Mouse (Mus musculus) ovary, postnatal 36 days (tissue): ENCODE data around the gene Nfib.

Experiments used
- DNase-seq: peaks from one replicate; pipeline ENCODE4 v3.0.0; 2022; ENCODE audit warnings: low spot score, mixed read lengths

Gene Nfib

DNA sequence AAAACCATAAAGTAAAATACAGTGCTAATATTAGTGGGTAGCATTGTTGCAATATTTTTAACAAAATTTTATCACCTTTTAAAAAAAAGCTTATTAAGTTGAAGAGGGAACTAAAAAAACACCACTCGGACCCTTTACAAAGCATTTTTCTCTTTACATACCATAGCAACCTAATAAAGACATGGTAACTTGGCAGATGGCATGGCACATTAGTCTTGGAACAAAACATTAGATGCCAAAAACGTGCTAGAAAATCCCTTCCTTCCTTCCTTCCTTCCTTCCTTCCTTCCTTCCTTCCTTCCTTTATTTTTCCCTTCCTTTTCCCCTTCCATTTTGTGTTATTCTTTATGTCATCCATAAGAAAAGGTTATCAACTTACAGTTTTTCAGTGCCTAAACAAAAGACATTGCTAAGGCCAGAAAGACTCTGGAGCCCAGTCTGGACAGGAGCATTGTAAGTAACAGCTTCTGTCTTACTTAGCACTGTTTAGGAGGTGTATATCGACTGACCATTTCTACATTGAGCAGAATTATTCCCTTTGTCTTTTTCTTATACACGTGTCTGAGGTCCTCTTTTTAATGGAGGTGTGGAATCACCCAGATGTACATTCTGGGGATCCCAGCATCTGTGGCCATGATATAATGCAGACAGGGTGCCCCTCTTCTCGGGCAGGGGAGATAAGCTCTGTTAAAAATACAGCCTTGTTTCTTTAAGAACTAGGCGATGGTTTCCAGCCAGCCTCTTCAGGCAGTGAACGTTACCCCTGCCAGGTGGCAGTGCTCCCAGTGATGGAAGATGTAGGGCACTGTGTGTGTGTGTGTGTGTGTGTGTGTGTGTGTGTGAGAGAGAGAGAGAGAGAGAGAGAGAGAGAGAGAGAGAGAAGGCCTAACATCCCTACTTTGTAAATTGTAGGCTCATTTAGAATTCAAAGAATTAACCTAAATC is 113.2 kb downstream of the Nfib start:
- DNase-seq, result peak; percentile 28

DNA sequence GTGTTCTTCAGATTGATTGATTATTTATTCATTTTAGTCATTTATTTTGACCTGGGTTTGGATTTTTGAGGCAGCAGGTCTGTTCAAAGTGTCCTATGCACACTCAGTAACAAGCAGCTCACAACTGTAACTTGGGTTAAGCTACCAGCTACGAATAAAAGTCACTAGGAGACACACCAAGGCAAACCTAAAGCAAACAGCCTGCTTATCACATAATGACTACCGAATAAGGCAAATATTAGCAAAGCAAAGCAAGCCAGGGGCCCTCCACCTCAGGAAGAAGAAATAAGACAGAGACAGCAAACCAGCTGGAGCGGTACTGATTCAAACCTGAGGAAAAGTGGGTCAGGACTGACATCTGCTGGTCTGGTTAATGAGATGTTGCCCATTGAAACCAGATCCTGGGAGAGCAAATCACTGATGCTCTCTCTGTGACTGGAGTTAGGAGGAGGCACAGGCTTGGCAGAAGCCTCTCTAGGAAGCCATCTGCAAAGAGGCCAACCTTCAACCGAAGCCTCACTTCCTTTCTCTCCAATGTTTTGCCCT is 116.1 kb downstream of the Nfib start:
- no peak for DNase-seq

DNA sequence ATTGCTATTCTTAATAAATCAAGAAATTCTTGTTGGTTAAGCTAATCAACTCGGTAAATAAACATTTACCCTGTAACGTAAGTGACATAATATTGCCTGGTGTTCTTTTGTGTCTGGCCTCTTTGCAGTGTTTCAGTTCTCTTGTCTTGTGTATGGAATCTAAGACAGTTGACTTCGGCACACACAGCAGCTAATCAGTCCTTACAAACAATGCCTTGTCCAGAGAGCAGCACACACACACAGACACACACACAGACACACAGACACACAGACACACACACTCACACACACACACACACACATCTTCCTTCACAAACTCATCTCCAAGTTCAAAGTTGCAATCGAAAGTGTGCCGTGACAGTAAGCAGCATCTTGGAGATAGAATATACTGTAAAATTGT is 116.8 kb downstream of the Nfib start:
- no peak for DNase-seq

DNA sequence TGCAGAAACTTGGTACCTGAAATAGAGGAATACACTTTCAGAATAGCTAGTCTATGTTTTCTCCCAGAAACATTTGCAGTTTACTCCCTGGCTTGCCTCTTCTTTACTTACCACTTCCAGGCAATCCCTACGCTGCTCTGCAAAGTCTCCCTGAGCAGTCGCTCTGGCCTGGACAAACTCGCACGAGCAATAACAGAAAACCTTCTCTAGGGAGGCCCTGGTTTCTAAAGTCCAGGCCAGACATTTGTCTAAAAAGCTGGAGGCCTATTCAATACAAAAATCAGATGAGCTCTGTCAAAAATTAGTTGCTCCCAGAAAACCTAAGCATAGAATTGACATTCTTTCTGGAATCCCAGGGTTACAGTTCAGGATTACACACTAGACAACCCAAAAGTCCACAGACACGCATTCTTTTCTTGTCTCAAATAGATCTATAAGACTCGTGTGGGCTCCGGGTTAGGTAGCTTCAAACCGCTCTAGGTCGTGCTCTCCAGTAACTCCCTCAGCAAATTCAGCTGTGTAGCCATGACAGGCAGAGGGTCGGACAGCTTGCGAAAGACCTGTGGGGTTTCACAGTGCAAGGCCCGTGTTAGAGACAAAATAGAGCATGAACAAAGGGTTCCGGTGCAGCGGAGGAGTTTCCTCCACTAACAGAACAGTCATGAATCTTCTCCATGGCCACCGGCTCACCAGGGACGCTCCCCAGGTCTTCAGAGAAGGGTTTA is 118.2 kb downstream of the Nfib start:
- no peak for DNase-seq

DNA sequence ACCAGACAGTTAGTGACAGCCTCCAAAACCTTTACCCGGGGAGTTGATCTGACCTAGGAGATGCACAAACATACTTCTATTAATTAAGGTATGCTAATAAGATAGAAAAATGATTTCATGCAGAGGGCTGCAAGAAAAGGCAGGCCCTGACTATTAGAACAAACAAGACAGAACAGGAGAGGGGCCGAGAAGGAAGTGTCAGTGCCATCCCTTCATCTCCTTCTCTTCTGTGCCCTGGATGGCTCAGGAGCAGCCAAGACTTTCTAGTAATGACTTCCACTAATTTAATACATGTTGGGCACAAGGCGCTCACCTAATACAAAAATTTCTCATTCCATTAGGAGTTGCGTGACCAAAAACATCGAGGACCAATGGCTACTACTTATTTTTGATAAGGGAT is 118.9 kb downstream of the Nfib start:
- DNase-seq, result no peak

DNA sequence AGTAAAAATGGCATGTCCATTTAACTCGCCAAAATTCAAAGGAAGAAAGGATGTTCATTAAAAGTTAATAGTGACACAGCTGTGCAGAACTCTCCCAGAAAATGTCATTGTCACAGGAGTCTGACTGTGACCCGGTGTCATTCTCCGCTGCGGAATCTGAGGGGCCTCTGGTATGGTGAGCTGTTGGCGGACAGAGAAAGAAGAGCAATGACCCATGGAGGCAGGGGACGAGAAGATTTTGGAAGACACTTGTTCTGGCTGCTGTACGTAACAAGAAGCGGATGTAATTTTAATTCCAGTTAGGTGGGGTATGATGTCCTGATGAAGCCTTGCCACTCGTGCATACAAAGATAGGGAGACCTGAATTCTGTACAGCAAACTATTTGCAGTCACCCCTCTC is 120.0 kb downstream of the Nfib start:
- no peak for DNase-seq

DNA sequence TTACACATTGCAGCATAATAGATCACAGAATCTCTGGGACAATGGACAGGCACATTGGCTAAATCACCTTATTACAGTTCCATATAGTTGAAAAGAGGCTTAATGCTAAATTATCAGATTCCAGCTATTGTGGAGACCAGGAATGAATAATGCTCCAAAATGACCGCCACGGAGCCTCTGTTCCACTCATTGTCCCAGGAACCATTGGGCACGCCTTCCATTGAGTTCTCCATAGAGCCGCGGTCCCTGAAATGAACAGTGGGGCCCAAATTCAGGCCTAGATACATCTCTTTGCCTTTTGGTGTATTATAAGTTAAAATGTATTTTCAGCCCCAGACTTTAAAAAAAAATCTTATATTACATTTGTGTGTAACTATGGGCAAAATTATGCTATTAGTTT is 120.5 kb downstream of the Nfib start:
- no peak for DNase-seq

DNA sequence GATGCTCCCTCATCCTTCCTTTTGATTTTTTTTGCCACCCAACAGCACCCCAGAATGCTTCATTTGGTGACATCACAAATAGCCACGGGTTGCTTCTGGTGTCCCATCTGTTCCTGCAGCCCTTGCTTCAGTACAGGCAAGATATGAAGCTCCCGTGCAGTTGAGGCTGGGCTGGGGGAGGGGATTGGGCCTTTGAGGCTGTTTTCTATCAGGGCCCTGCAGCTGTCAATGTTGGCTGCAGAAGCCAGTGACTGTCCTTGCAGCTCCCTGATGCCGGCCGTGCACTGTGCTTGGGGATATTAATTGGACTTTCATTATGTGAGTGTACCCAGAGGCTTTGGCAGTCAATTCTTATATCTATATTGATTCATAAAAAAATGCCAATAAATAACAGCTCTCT is 121.0 kb downstream of the Nfib start:
- no peak for DNase-seq

DNA sequence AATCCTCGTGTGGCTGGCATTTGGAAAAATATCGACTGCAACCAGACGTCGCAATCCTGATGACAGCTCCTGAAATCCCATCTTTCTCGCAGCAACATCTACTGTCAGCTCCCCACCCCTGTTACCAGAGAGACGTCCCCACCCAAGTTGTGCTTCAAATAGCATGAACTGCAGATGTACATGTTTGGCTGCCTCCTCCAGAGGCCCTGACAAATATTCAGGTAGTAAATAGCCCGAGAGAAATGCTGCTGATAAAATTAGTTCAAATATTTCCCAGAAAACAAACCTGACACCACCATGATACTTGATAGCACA is 132.3 kb downstream of the Nfib start:
- no peak for DNase-seq

DNA sequence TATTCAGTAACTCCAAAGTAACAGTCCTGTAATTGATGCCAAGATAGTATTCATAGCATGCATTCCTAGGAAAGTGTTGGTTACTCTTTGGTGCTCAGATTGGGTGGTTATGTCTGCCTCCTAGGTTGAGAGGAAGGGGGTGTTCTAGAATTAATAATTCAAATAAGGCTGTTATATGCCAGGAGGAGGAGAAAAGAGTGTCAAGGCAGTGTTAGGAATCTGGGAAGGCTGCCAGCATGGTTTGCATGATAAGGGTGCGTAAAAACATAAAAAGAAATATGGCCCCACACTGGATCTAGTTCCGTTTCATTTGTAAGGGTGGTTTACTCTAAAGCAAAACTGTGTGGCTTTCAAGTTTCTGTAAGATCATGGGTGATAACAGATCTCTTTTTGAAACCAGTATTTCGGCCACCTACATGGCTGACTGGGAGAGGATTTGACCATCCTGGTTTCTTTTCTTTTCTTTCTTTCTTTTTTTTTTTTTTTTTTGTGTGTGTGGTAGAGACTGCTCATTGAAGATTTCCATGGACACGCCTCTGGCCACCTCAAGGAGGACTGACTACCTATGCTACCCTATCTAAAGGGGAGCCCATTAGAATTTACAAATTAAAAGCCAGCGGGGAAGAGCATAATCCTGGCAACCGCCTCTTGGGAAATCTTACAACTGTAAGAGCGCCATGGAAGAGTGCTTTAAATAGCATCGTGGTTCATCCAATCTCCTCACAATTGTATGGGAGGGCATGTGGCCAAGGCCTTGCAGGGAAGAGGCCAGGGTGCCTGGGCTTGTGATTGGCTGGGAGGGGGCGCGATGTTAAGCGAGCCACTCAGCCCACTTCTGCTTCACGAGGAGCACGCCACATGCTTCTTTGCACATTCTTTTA is 132.9 kb downstream of the Nfib start:
- DNase-seq, result no peak

DNA sequence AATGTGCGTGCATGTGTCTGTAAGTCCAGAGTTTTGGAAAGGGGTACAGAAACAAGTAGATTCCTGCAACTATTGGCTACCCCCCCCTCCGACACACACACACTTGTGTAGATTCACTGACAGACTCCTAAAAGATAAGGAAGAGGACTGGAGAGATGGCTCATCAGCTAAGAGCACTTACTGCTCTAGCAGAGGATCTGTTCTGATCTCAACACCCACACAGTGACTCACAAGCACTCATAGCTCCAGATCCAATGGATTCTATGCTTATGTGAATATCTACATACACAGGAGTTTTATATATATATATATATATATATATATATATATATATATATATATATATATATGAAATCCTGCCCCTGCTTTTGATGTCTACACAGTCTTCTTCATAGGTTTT is 146.7 kb downstream of the Nfib start:
- DNase-seq, result no peak

DNA sequence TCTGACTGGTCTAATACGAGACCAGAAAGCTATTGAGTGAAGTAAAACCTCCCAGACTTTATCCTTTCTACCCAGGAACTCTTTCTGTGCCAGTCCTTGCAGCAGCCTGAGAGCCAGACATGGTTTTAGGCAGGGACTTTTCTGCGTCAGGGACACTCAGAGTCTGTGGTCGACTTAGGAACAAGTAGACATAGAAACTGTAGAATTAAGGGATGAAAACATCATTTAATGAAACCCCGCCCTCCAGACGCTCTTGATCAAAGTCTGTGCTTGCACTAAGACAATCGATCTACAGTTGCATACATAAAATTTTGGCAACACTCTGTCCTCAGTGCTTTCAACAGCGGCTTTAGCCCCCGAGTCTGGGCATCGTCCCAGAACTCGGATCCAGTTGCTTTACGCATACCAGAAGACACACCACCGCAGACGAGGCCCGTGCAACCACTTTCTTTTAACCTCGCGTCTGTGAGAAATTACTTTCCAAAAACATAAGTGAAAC is 149.8 kb downstream of the Nfib start:
- DNase-seq, result no peak

DNA sequence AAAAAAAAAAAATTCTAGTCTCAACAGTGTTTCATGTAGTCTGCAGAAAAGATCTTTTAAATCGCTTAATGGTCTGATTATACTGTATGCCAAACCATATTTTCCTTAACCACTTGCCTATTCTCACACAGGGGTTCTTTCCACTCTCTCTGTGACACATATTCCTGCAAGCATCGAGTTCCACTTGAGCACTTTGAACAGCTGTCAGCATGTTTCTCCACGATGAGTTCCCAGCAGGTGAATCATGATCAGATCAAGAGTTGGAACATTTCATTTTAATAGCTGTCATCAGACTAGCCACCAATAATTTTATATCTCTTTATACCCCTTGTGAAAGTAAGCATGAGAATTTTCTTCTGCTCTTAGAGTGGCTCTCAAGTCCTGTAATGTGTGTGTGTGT is 151.9 kb downstream of the Nfib start:
- DNase-seq, result no peak

DNA sequence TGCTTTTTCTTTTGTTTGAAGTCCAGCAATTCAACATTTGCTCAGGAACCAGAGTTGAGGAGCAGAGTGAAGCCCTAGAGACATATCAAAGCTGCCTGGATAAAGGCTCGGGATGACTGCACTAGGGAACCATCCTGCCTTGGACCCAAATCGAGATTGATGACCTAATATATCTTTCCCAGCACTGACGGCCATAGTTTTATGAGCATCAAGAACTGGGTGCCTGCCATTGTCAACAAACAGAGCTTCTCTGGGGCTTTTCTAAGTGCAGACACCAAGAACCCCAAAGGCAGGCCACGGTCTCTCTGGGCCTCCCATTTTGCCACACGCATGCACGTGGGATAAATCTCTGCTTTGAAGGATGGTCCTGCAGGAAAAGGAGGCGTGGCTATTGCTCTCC is 153.3 kb downstream of the Nfib start:
- DNase-seq, result no peak

DNA sequence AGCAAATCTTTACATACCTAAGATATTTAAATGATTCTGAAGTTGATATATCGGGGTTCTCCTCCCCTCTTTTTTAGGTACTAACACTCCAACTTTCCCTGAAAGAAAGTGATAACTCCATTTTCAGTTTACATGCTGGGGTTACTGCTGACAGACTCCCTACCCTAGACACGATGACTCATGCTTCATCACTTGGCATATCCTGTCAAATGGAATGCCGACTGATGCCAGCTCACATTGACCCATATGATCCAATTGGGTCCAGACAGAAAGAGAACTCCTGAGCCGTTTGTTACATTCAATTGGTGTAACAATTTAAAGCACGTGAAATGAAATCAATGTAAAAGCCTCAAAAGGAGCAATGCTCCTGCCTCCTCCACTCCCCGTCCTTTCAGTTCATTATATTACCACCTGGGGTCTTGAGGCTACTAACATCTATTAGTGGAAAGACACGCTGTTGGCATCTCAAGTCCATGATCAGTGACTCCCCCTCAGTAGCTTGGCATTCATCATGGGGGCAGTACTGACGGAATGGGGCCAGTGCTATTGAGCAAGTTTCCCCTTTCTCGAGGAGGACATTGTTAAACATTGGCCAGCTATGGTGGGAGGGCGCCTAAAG is 155.7 kb downstream of the Nfib start:
- no peak for DNase-seq

DNA sequence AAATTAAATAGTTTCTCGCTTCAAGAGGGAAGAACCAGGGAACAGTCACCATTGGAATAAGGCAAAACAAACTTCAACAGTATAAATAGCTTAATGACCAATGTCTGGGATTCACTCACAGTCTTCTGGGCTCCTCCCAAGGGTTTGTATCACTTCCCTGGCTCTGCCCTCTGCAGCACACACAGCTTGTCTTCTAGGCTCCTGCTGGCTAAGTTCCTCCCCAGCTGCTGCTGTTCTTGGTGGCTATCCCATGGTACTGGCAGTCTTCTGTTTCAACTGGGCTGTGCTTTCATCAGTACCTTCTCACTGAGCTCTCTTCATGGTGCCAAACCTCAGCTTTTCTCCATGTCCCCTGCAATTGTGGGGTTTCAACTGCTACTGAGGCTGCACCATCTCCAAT is 157.3 kb downstream of the Nfib start:
- DNase-seq, result no peak

DNA sequence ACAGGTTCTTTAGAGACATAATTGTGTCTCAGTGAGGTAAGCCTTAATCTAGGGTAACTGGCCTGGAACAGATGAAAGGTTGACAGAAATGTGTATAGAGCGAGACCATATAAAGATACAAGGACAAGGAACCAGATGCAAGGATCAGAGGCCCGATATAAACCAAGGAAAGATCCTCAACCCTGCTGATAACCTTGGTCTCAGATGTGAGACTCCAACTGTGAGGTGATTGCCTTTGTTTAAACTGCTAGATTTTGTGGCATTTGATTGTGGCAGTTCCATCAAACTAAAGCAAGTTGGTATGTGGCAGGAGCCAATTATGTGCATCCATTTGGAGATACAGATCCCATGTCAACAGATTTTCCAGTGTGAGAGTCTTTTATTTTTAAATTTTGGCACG is 161.6 kb downstream of the Nfib start:
- no peak for DNase-seq

DNA sequence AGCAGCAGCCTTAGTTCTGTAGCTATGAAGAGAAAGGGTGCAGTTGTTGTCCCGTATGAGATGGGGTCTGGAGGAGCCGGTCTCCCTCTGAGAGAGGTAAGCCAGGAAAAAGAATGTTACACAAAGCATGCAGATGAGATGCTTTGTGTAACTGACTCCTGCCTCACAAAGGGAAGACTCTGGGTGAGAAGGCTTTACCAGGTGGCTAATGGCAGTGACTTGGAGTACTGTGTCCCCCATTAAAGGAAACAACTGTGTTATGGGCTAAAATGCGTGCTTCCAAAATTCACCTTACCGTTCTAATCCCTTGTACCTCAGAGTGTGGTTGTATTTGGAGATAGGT is 162.2 kb downstream of the Nfib start:
- DNase-seq, result no peak

DNA sequence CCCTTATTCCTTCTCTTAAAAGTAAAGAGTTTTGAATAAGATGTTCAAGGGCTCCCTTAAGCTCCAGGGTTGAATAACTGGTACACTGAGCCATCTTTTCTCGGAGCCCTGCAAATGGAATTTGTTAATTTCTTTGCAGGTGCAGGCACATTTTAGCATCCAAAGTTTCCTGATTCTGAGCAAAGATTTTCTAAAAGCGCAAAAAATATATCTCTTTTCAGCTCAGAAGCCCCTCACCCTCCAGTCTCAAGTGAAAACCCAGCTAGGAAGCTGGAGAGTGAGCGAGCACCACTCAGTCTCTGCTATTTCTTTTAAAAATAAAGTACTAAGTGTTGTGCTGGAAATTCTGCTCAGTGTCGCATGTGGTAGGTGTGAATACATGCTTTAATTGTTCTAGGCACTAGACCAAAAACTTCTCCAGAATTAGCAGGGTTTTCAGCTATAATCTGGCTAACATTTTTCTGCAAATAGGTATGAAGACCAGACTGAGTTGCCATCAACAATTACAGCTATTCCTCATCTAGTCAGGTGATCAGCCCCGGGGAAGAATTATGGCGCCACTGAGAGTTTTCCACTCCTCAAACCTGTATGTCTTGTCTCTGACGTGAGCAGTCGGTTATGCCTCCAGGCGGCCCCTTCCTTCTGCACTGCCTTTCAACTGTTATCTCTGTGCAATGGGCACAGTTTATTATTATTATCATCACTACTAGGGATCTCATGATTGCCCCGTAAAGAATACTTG is 162.7 kb downstream of the Nfib start:
- DNase-seq, result no peak

DNA sequence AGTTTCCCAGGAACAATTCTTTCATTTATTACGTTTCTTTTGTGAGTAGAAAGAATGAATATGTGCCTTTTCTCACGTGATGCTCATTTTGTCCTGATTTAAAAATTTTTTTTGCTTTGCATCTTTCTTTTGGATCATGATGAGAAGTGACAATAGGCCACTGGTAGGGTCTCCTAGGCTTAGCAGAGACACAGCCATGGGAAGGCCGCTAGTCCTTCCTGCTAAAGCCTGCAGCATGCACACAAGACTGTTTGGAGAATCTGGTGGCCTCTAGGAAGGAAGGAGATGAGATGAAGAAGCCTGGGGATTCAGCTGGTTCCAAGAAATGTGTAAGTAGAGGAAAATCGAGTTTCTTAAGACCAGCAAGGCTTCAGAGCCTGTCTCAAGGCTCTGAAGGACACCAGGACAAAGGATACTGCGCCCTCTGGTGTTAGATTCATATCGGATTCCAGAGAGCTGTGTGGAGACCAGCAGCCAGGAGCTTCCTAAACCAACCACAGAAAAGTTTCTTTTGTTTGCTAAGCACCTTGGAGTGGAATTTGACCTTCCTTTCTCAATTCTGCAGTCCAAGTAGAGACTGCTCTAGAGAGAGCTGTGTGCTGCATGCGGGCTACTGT is 163.5 kb downstream of the Nfib start:
- peak; percentile 42 for DNase-seq
